Mouse (Mus musculus) midbrain, embryonic 15.5 days (tissue): ENCODE results near the gene Ypel1. TPM values are rescaled to one million over a fixed set of nuclear protein-coding genes. Genes with fewer than 3 reads are reported as not detected.
A peak's percentile ranks its signal among the peaks of the same experiment; 100 is the strongest.

Experiments used
- ATAC-seq: fragments of 200-750 bp; cut with Nextera tagmentation; replicated peaks from 2 replicates; pipeline ENCODE4 v1.8.0; 2017; ENCODE audit warnings: moderate TSS enrichment
- H3K27ac ChIP-seq: fragments of 300-500 bp; sonication (generic); 2 replicates; pipeline ENCODE4 v1.5.1; 2015; ENCODE audit warnings: mild to moderate bottlenecking, inconsistent platforms
- H3K27me3 ChIP-seq: fragments of 300-500 bp; sonication (generic); replicated peaks from 2 replicates; pipeline ENCODE4 v1.6.1; 2015; ENCODE audit warnings: inconsistent platforms
- H3K36me3 ChIP-seq: fragments of 300-500 bp; sonication (generic); replicated peaks from 2 replicates; pipeline ENCODE4 v1.6.1; 2015; ENCODE audit warnings: inconsistent platforms
- H3K4me1 ChIP-seq: fragments of 300-500 bp; sonication (generic); 2 replicates; pipeline ENCODE4 v1.6.1; 2015; ENCODE audit warnings: inconsistent platforms
- H3K4me2 ChIP-seq: fragments of 300-500 bp; sonication (generic); 2 replicates; pipeline ENCODE4 v1.6.1; 2015; ENCODE audit warnings: inconsistent platforms, mild to moderate bottlenecking, moderate library complexity
- H3K4me3 ChIP-seq: fragments of 300-500 bp; sonication (generic); 2 replicates; pipeline ENCODE4 v1.5.1; 2015; ENCODE audit warnings: mild to moderate bottlenecking, inconsistent platforms
- H3K9ac ChIP-seq: fragments of 300-500 bp; sonication (generic); 2 replicates; pipeline ENCODE4 v1.6.1; 2015; ENCODE audit warnings: mild to moderate bottlenecking, inconsistent platforms
- H3K9me3 ChIP-seq: fragments of 300-500 bp; sonication (generic); 2 replicates; pipeline ENCODE4 v1.6.1; 2016; ENCODE audit warnings: inconsistent platforms
- WGBS: fragments of 180-500 bp; shearing (Covaris S2); methylation state at CpG from one replicate; pipeline ENCODE4 v1.1.7; 2015; ENCODE audit warnings: mixed read lengths; 5-methylcytosine and 5-hydroxymethylcytosine counted together
- polyA plus RNA-seq: library from polyadenylated mRNA; unstranded; fragments of >200 nt; fragmentation: Nextera tagmentation; extraction: Ambion mirVana; gene quantifications from 2 replicates; pipeline ENCODE4 v1.2.1, GENCODE M21; 2015

The Ypel1 gene
- polyA plus RNA-seq: 167 and 172 TPM in 2 replicates

DNA sequence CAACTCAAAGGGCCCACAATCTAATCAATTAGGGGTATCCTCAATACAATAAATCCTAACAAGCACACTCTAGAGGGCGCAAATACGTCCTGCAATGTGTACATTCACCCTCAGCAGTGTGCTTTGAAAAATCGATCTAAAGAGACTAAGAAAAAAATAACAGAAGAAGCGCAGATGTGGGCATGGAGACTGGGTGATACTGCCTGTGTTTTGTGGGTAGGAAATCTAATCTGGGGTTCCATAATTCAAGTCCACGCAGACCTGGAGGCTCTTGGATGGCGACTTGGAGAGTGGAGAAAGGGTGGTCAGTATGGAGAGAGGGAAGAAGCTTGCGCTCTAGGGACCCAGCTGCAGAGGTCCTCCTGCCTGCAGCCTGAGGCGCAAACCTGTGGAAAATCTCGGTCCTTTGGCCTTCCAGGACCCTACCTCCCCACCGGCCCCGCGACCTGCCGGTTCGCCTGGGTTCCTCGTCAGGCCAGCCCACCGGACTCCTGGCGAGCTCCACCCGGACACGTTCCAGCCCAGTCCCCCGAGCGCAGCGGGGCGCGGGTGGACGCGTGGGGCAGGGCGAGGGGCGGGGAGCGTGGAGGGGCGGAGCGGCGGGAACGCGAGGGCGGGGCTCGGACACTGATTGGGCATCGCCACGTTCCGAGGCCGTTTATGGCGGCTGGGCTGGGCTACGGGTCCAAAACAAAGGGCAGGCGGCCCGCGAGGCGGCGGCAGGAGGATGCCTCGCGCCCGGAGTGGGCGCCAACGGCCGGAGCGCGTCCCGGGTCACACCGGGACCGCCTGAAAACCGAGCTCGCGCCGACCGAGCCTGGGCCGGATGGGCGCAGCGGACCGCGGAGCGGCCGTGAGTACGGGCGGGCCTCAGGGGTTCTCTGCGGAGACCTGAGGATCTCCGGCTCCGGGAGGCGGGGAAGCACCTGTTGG lies at the start of gene Ypel1:
TSS of gene Ypel1 (plus strand) at position 186 of the 933 bp plus-strand sequence.
- Histone ChIP-seq H3K9me3 (no peaks in the 10 kb centered on the region), H3K36me3 (0 out of 2 replicates have a peak, but pooled peaks cover 3% of the 10 kb centered on the region), H3K4me2 (peak within 1 kb of the TSS; percentile 63), H3K27ac (peak within 1 kb of the TSS; percentile 97), H3K9ac (peak within 1 kb of the TSS; percentile 86), H3K4me1 (peaks cover 26% of the 10 kb centered on the region), H3K27me3 (no peaks in the 10 kb centered on the region), H3K4me3 (peak within 1 kb of the TSS; percentile 96)
- under 1% methylated on average over 69 of the region's 76 CpGs for WGBS
- peak; percentile 96 for ATAC-seq

DNA sequence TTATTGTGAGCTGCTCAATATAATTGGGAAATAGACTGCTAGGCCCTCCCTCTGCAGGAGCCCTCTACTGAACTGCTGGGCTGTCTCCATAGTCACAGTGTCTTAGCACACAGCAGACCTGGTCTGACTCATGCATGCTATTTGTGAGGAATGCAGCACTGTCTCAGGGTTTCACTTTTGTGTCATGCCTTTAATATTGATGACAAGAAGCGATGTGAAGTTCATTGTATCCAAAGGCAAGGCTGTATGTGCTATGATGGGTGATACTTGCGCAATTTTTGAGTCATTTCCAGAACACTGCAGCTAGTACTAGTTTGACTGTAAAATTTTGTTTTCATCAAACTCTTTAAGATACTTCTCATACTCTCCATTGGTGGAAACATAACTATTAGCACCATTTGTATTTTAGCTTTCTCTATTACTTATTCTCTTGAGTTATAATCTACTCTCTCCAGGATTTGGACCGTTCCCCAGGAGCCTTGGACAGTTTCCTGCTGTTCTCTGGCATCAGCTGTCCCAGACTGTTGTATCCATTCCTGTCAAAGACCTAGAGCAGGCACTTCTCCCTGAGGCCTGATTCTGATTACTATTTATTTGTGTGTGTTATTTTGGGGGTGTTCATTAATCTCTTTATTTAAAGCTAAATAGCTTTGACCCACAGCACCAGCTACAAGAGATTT lies 44.9 kb upstream of the Ypel1 start:
- ATAC-seq: no peak
- 86% methylated on average over 3 of the region's 3 CpGs for WGBS
- Histone ChIP-seq H3K4me2 (no peak overlapping the region), H3K4me1 (no peaks in the 10 kb centered on the region), H3K27me3 (no peaks in the 10 kb centered on the region), H3K9me3 (no peaks in the 10 kb centered on the region), H3K9ac (no peak overlapping the region), H3K27ac (no peak overlapping the region), H3K4me3 (no peak overlapping the region), H3K36me3 (0 out of 2 replicates have a peak, but pooled peaks cover 16% of the 10 kb centered on the region)

DNA sequence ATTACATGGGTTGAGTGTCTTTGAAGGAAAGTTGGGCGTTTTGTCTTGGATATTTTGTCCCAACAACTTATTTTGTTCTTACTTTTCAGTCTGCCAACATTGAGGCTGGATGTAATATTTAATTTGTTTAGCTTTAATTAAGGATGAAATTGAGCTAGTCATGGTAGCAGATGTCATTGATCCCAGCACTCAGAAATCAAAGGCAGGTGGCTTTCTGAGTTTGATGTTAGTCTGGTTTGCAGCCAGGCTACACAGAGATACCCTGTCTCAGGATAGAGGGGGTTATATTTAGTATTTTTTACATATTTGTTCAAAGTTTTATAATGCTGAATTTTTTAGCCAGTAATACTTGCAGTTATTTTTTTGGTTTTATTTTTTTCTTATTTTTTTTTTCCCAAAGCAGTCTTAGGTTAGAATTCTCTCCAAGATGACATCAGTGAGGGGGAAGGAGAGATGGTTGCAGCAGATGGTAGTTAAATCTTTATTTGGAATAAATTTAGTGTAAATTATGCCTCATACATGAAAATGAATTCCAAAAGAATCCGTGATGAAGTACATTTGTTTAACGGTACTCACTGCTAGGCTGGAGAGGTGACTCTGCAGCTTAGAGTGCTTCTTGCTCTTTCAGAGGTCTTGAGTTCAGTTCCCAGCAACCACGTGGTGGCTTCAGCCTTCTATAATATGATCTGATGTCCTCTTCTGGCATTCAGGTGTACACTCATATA lies 39.4 kb upstream of the Ypel1 start:
- 64% methylated on average over 4 of the region's 4 CpGs for WGBS

DNA sequence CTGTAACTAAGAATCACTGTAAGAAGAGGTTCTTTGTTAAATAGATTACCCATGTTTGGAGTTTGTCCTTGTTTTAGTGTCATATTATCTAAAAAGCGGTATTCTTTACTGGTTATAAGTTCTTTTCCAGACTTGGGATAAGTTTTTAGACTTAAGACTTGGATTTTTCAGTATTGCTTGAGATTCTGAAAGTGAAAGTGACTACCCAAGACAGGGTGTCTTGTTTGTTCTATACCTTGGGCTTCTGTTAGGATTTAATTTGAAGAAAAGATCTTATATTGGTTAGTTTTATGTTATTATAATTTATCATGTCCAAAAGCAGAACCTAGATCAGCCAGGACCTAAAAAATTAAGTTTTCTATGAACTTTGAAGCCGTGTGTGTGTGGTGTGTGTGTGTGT lies 35.7 kb upstream of the Ypel1 start:
- no peak for ATAC-seq
- H3K9ac ChIP-seq: no peak overlapping the region
- 98% methylated on average over 2 of the region's 2 CpGs for WGBS
- peaks cover 22% of the 10 kb centered on the region; the same call in 1 of the 2 replicates for H3K36me3 ChIP-seq
- no peak overlapping the region for H3K27ac ChIP-seq
- H3K4me3 ChIP-seq: no peak overlapping the region
- H3K4me2 ChIP-seq: no peak overlapping the region
- no peaks in the 10 kb centered on the region for H3K9me3 ChIP-seq
- H3K4me1 ChIP-seq: no peaks in the 10 kb centered on the region
- H3K27me3 ChIP-seq: no peaks in the 10 kb centered on the region

More for the DNA sequence above, 39.4 kb upstream of the Ypel1 start:
- Histone ChIP-seq H3K4me2 (no peak overlapping the region), H3K9me3 (no peaks in the 10 kb centered on the region), H3K4me1 (no peaks in the 10 kb centered on the region), H3K4me3 (no peak overlapping the region), H3K27me3 (no peaks in the 10 kb centered on the region), H3K9ac (no peak overlapping the region), H3K36me3 (0 out of 2 replicates have a peak, but pooled peaks cover 13% of the 10 kb centered on the region), H3K27ac (no peak overlapping the region)
- no peak for ATAC-seq

DNA sequence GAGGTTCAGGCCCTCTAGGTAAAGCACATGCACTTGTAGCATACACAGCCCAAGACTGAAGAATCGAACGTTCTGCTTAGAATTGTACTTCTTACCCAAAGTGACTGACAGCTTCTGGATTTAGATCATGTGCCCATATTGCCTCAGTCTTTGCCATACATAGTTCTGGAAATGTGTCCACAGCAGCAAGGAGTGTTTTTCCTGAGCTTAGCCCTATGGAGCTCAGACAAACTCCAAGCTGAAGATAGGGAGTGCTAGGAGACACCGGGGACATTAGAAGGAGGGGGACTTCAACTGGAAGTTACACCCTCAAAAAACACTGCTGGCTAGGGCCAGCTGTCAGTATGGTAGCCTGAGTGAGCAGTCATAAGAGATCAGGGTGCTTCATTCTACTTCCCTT lies 28.8 kb upstream of the Ypel1 start:
- peaks cover 45% of the 10 kb centered on the region for H3K36me3 ChIP-seq
- H3K4me3 ChIP-seq: no peak overlapping the region
- no peak overlapping the region for H3K4me2 ChIP-seq
- H3K4me1 ChIP-seq: no peaks in the 10 kb centered on the region
- no peak overlapping the region for H3K27ac ChIP-seq
- no peak overlapping the region for H3K9ac ChIP-seq
- no peaks in the 10 kb centered on the region for H3K9me3 ChIP-seq
- no peak for ATAC-seq
- 96% methylated on average over 3 of the region's 3 CpGs for WGBS
- no peaks in the 10 kb centered on the region for H3K27me3 ChIP-seq

DNA sequence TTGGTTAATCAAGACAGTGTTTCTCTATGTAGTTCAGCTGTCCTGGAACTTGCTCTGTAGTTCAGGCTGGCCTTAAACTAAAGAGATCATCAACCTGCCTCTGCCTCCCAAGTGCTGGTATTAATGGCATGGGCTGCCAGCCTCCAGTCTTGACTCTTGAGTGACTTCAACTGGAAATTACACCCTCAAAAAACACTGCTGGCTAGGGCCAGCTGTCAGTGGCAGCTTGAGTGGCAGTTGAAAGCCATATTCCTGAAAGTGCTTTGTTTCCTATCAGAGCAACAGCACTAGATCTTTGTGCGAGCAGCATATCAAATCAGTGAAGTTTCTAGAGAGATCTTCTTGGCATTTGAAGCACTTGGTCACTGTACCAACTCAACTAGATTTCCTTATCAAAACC lies 28.1 kb upstream of the Ypel1 start:
- WGBS: 89% methylated on average over 1 of the region's 1 CpGs
- no peaks in the 10 kb centered on the region for H3K9me3 ChIP-seq
- H3K27ac ChIP-seq: no peak overlapping the region
- H3K36me3 ChIP-seq: peaks cover 39% of the 10 kb centered on the region
- no peak overlapping the region for H3K9ac ChIP-seq
- H3K4me1 ChIP-seq: no peaks in the 10 kb centered on the region
- no peak for ATAC-seq
- no peak overlapping the region for H3K4me3 ChIP-seq
- no peaks in the 10 kb centered on the region for H3K27me3 ChIP-seq
- H3K4me2 ChIP-seq: no peak overlapping the region

DNA sequence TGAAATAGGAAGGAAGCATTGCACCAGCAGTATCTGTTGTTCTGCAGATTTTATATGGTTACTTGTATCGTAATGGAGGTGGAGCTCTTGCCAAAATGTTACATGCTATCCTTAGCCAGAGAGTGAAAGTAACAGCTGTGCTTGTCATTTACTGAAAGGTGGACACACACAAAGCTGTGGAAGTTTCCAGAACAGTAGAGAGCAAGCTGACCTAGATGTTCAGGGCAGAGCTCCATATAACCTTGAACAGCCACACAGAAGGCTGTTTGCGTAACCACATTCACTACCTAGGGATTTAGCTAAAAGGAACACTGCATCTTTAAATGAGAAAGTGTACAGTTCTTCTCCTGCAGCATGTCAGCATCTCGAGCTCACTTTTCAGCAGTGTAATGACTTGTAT lies 25.2 kb upstream of the Ypel1 start:
- no peak for ATAC-seq
- Histone ChIP-seq H3K4me2 (no peak overlapping the region), H3K4me3 (no peak overlapping the region), H3K9ac (no peak overlapping the region), H3K27ac (no peak overlapping the region), H3K27me3 (no peaks in the 10 kb centered on the region), H3K9me3 (no peaks in the 10 kb centered on the region), H3K36me3 (peaks cover 32% of the 10 kb centered on the region), H3K4me1 (no peaks in the 10 kb centered on the region)
- 93% methylated on average over 3 of the region's 3 CpGs for WGBS

DNA sequence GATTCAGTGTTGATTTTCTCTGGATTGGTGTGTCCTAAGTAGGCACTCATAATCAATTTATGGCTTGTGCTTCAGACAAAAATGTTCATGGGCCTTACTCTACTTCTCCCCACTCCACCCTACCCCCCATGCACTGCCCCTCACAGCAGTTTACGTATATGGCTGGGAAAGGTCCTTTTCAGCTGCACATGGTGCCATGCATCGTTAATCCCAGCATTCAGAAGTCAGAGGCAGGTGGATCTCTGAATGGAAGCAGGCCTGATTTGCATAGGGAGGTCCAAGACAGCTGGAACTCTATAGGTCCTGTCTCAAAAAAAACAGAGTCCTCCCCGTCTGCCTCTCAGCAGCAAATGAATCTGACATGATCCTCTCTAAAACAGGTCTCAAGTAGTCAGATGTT lies 24.2 kb upstream of the Ypel1 start:
- peaks cover 25% of the 10 kb centered on the region for H3K36me3 ChIP-seq
- no peaks in the 10 kb centered on the region for H3K4me1 ChIP-seq
- no peak overlapping the region for H3K4me2 ChIP-seq
- no peaks in the 10 kb centered on the region for H3K27me3 ChIP-seq
- no peak overlapping the region for H3K9ac ChIP-seq
- 11% methylated on average over 3 of the region's 3 CpGs for WGBS
- ATAC-seq: no peak
- no peak overlapping the region for H3K4me3 ChIP-seq
- H3K27ac ChIP-seq: no peak overlapping the region
- no peaks in the 10 kb centered on the region for H3K9me3 ChIP-seq

DNA sequence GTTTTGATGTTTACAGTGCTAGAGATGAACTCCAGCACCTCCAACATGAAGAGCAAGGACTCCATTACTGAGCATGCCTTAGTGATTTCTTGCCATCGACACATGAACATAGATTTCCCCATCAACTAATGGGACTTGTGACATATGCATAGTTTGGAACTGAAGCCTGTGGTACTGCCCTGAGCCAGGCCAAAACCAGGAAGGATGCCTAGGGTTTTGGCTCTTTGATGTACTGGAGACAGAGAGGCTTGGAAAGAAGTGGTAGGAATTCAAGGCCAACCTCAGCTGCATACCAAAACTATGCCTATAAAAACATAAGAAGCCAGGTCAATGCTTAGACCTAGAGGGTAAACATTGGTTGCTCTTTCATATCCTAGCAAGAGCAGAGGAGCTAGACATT lies 19.6 kb upstream of the Ypel1 start:
- Histone ChIP-seq H3K4me3 (no peak overlapping the region), H3K4me1 (no peaks in the 10 kb centered on the region), H3K9me3 (no peaks in the 10 kb centered on the region), H3K27me3 (no peaks in the 10 kb centered on the region), H3K36me3 (peaks cover 12% of the 10 kb centered on the region; the same call in 1 of the 2 replicates), H3K9ac (no peak overlapping the region), H3K4me2 (no peak overlapping the region), H3K27ac (no peak overlapping the region)
- WGBS: 93% methylated on average over 1 of the region's 1 CpGs
- no peak for ATAC-seq

DNA sequence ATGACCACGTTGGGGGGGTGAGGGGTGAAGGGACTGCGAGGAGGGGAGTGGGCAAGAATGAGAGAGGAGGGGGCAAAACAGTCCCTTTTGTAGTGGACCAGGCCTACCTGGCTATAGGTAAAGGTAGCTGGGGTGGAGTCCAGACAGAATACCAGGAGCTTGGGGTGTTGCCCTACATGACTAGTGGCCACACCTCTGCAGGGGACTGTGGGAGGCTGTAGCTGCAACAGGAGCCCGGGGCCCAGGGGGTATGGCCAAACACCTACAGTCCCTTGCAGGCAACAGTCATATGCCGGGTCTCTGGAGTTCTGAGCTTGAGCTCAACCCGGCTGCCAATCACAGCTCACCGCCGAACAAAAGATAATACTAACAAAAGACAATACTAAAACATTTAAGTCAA lies 17.4 kb upstream of the Ypel1 start:
- no peak overlapping the region for H3K9ac ChIP-seq
- H3K4me3 ChIP-seq: no peak overlapping the region
- H3K36me3 ChIP-seq: peaks cover 9% of the 10 kb centered on the region; the same call in 1 of the 2 replicates
- H3K9me3 ChIP-seq: no peaks in the 10 kb centered on the region
- H3K27ac ChIP-seq: no peak overlapping the region
- peak; percentile 10; the same call in 1 of the 2 replicates for ATAC-seq
- H3K4me1 ChIP-seq: peaks cover 10% of the 10 kb centered on the region; the same call in 1 of the 2 replicates
- H3K4me2 ChIP-seq: no peak overlapping the region
- no peaks in the 10 kb centered on the region for H3K27me3 ChIP-seq
- WGBS: 81% methylated on average over 7 of the region's 7 CpGs

DNA sequence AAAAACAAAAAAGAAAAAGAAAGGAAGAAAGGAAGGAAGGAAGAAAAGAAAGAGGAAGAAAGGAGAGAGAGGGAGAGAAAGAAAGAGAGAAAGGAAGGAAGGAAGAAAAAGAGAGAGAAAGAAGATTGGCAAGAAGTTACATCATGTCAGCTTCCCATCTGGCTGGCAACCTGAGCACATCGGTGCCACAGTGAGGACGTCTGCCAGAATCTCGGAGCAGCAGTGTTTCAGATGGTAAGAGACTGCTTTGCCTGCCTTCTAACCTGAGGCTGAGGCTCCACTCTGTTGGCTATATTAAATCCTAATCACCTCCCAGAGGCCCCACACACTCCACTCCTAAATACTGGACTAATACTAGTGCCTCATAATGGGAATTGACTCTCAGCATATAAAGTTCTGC lies 15.6 kb upstream of the Ypel1 start:
- H3K9me3 ChIP-seq: no peaks in the 10 kb centered on the region
- H3K36me3 ChIP-seq: no peaks in the 10 kb centered on the region
- no peak overlapping the region for H3K4me3 ChIP-seq
- H3K27ac ChIP-seq: no peak overlapping the region
- ATAC-seq: no peak
- no peak overlapping the region for H3K9ac ChIP-seq
- WGBS: 71% methylated on average over 3 of the region's 3 CpGs
- H3K4me2 ChIP-seq: no peak overlapping the region
- peaks cover 10% of the 10 kb centered on the region; the same call in 1 of the 2 replicates for H3K4me1 ChIP-seq
- H3K27me3 ChIP-seq: no peaks in the 10 kb centered on the region

DNA sequence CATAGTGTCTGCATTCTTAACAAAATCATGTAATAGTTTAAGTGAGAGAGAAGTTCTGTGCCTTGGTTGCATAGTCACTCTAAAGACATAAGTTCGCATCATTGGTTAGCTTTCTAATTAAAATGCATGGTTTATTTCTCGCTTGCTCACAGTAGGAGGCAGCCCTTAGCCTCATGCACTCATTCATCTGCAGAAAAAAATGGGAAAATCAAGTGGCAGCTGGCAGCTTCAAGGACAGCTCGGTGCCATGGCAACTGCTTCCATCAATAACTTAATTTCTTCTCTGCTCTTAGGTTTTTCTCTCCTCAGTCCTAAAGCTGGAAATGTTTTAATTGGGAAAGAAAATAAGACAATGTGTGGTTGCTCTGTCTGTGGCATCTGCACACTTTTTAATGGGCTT lies 13.9 kb upstream of the Ypel1 start:
- Histone ChIP-seq H3K36me3 (no peaks in the 10 kb centered on the region), H3K4me2 (no peak overlapping the region), H3K9me3 (no peaks in the 10 kb centered on the region), H3K4me3 (no peak overlapping the region), H3K27ac (peak overlapping the region; percentile 16; the same call in 1 of the 2 replicates), H3K9ac (no peak overlapping the region), H3K4me1 (peaks cover 10% of the 10 kb centered on the region; the same call in 1 of the 2 replicates), H3K27me3 (no peaks in the 10 kb centered on the region)
- 31% methylated on average over 3 of the region's 3 CpGs for WGBS
- ATAC-seq: peak; percentile 62
